In the genomic region with DNA sequence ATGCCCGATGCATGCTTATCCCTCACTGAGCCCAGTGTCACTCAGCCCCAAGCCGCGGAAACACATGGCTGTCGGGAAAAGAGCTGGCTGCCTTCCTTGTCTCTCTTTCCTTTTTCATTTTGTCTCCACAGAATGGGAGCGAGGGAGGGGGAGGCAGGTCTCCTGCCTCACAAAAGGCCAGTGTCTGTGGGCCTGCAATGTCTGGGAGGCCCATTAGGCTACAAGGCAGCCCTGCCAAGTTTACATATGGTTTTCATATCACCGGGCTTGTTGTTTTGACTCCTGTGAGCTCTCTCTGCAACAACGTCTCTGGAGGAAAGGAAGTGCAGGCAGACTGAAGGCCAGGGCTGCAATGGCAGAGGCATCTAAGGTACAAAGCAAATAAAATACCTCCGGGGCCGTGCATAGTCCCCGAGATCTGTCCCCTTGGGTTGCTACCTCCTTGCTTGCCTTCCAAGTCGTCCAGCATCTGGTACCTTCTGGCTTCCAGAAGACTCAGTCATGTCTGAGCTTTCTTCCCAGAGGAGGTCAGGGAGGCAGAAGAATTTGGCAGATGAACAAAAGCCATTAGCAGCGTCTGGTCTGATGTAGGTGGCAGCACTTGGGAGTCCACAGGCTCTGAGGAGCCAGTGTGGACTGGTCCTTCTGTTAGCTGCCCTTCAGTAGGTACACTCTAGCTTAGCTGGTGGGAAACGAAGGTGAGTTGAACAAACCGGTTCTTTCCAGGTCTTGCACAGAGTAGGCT, we compare ENCODE assay signal across 8 mouse cellular contexts. TPM values are rescaled to one million over a fixed set of nuclear protein-coding genes. Genes with fewer than 3 reads are reported as not detected.
DNase-seq lines count a peak whose midpoint lies in the region; ATAC-seq and TF ChIP-seq lines count a peak whose summit lies in the region.

No protein-coding gene starts in this region.

- no peaks in the 10 kb centered on the region for H3K36me3 ChIP-seq in lung, embryonic 14.5 days (ENCODE audit: insufficient read depth)
- H3K36me3 ChIP-seq in embryonic facial prominence, embryonic 15.5 days, result no peaks in the 10 kb centered on the region
- no peaks in the 10 kb centered on the region for H3K36me3 ChIP-seq in limb, embryonic 10.5 days

- no peak for TF ChIP-seq CTCF in lung, embryonic 14.5 days (IDR thresholded peaks at IDR 0.05; ENCODE audit: low read depth)

- WGBS in lung, embryonic 14.5 days, result 16% methylated on average over 14 of the region's 14 CpGs
- 23% methylated on average over 14 of the region's 14 CpGs for WGBS in embryonic facial prominence, embryonic 15.5 days
- 50% methylated on average over 14 of the region's 14 CpGs for WGBS in limb, embryonic 10.5 days

- DNase-seq in lung, embryonic 14.5 days, result peak; percentile 83
- DNase-seq in lung, postnatal 14 days, result no peak
- DNase-seq in heart, postnatal 10 days, result peak; percentile 66 to 74
- peak; percentile 74 for DNase-seq in limb, embryonic 10.5 days (ENCODE audit: low spot score)
- DNase-seq in right cerebral cortex, adult 2 months (ENCODE audit: low spot score in 2 of 2), result no peak
- no peak for DNase-seq in layer of hippocampus, postnatal 25 days (ENCODE audit: extremely low spot score in 1 of 2, low spot score in 1 of 2)
- DNase-seq in right cerebral cortex, postnatal 36 days (ENCODE audit: low spot score in 2 of 2), result no peak

- no peaks in the 10 kb centered on the region for H3K27me3 ChIP-seq in lung, embryonic 14.5 days (ENCODE audit: insufficient read depth, low read length)
- H3K27me3 ChIP-seq in embryonic facial prominence, embryonic 15.5 days, result no peaks in the 10 kb centered on the region
- no peaks in the 10 kb centered on the region for H3K27me3 ChIP-seq in limb, embryonic 10.5 days (ENCODE audit: low read depth, poor library complexity, severe bottlenecking)

- H3K4me1 ChIP-seq in lung, embryonic 14.5 days (ENCODE audit: insufficient read depth), result peaks cover 18% of the 10 kb centered on the region; the same call in 1 of the 2 replicates
- peaks cover 42% of the 10 kb centered on the region for H3K4me1 ChIP-seq in embryonic facial prominence, embryonic 15.5 days
- H3K4me1 ChIP-seq in limb, embryonic 10.5 days, result peaks cover 75% of the 10 kb centered on the region

- peak; percentile 42; the same call in 1 of the 2 replicates for ATAC-seq in lung, embryonic 14.5 days (ENCODE audit: insufficient read depth)
- peak; percentile 62 for ATAC-seq in embryonic facial prominence, embryonic 15.5 days (ENCODE audit: insufficient number of reproducible peaks, low FRiP score, low TSS enrichment, low read depth)

- no peak overlapping the region for H3K9ac ChIP-seq in lung, embryonic 14.5 days
- H3K9ac ChIP-seq in embryonic facial prominence, embryonic 15.5 days, result no peak overlapping the region

- H3K9me3 ChIP-seq in lung, embryonic 14.5 days (ENCODE audit: low read depth, low read length), result no peaks in the 10 kb centered on the region
- H3K9me3 ChIP-seq in embryonic facial prominence, embryonic 15.5 days (replicated peaks), result no peaks in the 10 kb centered on the region
- no peaks in the 10 kb centered on the region for H3K9me3 ChIP-seq in limb, embryonic 10.5 days (replicated peaks)

- H3K4me3 ChIP-seq in lung, embryonic 14.5 days (ENCODE audit: low read depth, low read length), result no peak overlapping the region
- H3K4me3 ChIP-seq in embryonic facial prominence, embryonic 15.5 days (replicated peaks), result no peak overlapping the region
- peak overlapping the region; percentile 21 for H3K4me3 ChIP-seq in limb, embryonic 10.5 days

- intact Hi-C loops in heart, postnatal 10 days (cut with DNase I), result no loop called here

- H3K27ac ChIP-seq in lung, embryonic 14.5 days (ENCODE audit: low read depth), result peak overlapping the region; percentile 78
- peak overlapping the region; percentile 59 for H3K27ac ChIP-seq in embryonic facial prominence, embryonic 15.5 days (replicated peaks)
- peak overlapping the region; percentile 93 for H3K27ac ChIP-seq in limb, embryonic 10.5 days

- peak overlapping the region; percentile 13; the same call in 1 of the 2 replicates for H3K4me2 ChIP-seq in lung, embryonic 14.5 days
- H3K4me2 ChIP-seq in embryonic facial prominence, embryonic 15.5 days (replicated peaks), result peak overlapping the region; percentile 28; the same call in 1 of the 2 replicates

RNA-seq across cellular contexts. Expression of a gene that starts 19.4 kb away (rescaled TPM):
- polyA plus RNA-seq in lung, embryonic 14.5 days (2014; fragmentation: Nextera tagmentation; extraction: Ambion mirVana), result 90.2 and 93.2 TPM in 2 replicates
- 123 and 138 TPM in 2 replicates for polyA plus RNA-seq in embryonic facial prominence, embryonic 15.5 days (2015; fragmentation: Nextera tagmentation; extraction: Ambion mirVana)
- 10 to 100 TPM; 46.0 to 59.9 TPM for total RNA-seq in heart, postnatal 10 days (2021)
- polyA plus RNA-seq in limb, embryonic 10.5 days (2016; fragmentation: Nextera tagmentation; extraction: Ambion mirVana), result 40.7 and 91.2 TPM in 2 replicates
- total RNA-seq in layer of hippocampus, postnatal 25 days (2021), result 10 to 100 TPM; 64.9 to 77.2 TPM

Comparison
In these comparisons a context has a peak if more than half of its experiments do, and no peak if none do; other contexts are left out.
1. DNase-seq: peak in lung, embryonic 14.5 days (single experiment), heart, postnatal 10 days (2 of 2) and limb, embryonic 10.5 days (single experiment); none in lung, postnatal 14 days (single experiment), right cerebral cortex, adult 2 months (0 of 2), layer of hippocampus, postnatal 25 days (0 of 2) and right cerebral cortex, postnatal 36 days (0 of 2).
2. Peak in every context shown above with its lines, with median percentiles within 50 percentile points of each other: H3K27ac ChIP-seq.